Mouse (Mus musculus) WW6 (cell line): ENCODE results near the gene Hmga2.
"Not testable (repeated sequence)": the region's sequence is repeated elsewhere in the genome, so short reads cannot be mapped to it uniquely, and the experiment has no call there.

Source experiments
- DNase-seq: peaks from one replicate; pipeline ENCODE4 v3.0.0-alpha.2; 2013; ENCODE audit warnings: low read depth, low spot score

The Hmga2 gene

GRCm38 (mm10) chr10:120394740-120395139 is 81.5 kb downstream of the Hmga2 start:
- DNase-seq, result no peak

GRCm38 (mm10) chr10:120391971-120392716 is 84.1 kb downstream of the Hmga2 start:
- no peak for DNase-seq

- DNase-seq, result no peak
Measured at GRCm38 (mm10) chr10:120390912-120391835, 85.1 kb downstream of the Hmga2 start.

GRCm38 (mm10) chr10:120389707-120390106 is 86.6 kb downstream of the Hmga2 start:
- DNase-seq, result no peak

GRCm38 (mm10) chr10:120388966-120389365 is 87.3 kb downstream of the Hmga2 start:
- no peak for DNase-seq

- DNase-seq, result no peak
Measured at GRCm38 (mm10) chr10:120388400-120388871, 87.8 kb downstream of the Hmga2 start.

- DNase-seq, result no peak
Measured at GRCm38 (mm10) chr10:120387105-120387504, 89.2 kb downstream of the Hmga2 start.

GRCm38 (mm10) chr10:120384797-120385600 is 91.3 kb downstream of the Hmga2 start:
- no peak for DNase-seq

GRCm38 (mm10) chr10:120384040-120384439 is 92.2 kb downstream of the Hmga2 start:
- DNase-seq, result no peak

- DNase-seq, result no peak
Measured at GRCm38 (mm10) chr10:120377795-120378194, 98.5 kb downstream of the Hmga2 start.

GRCm38 (mm10) chr10:120377327-120377752 is 98.9 kb downstream of the Hmga2 start:
- DNase-seq, result no peak

- no peak for DNase-seq
Measured at GRCm38 (mm10) chr10:120375438-120375837, 100.8 kb downstream of the Hmga2 start.

GRCm38 (mm10) chr10:120371215-120371614 is 105.1 kb downstream of the Hmga2 start:
- DNase-seq, result no peak

GRCm38 (mm10) chr10:120369187-120369805 is 107.0 kb downstream of the Hmga2 start:
- no peak for DNase-seq

GRCm38 (mm10) chr10:120366173-120366592 is 110.1 kb downstream of the Hmga2 start:
- not testable (repeated sequence) for DNase-seq

GRCm38 (mm10) chr10:120365380-120366172 is 110.7 kb downstream of the Hmga2 start:
- DNase-seq, result no peak

GRCm38 (mm10) chr10:120363983-120364582 is 112.2 kb downstream of the Hmga2 start:
- no peak for DNase-seq

GRCm38 (mm10) chr10:120363298-120363982 is 112.8 kb downstream of the Hmga2 start:
- not testable (repeated sequence) for DNase-seq

- no peak for DNase-seq
Measured at GRCm38 (mm10) chr10:120354523-120355030, 121.7 kb downstream of the Hmga2 start.
